In the genomic region with DNA sequence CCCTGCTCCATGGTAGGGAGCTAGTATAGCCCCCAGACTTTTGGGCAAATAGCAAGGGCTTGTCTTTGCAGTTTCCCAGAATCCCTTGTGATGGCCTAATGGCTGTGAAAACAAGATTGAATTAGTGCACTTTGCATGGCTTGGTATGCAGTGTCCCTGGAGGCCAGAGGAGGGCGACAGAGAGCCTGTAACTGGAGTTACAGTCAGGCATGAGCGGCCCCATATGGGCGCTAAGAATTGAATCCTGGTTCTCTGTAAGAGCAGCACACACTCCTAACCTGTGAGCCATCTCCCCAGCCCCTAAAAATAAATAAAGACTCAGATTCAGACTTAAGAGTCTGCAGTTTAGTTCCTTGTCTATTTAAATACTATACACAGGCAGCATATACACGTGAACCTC, we compare ENCODE assay signal across 8 mouse cellular contexts. TPM values are rescaled to one million over a fixed set of nuclear protein-coding genes. Genes with fewer than 3 reads are reported as not detected.
DNase-seq lines count a peak whose midpoint lies in the region; ATAC-seq lines count a peak whose summit lies in the region.

No protein-coding gene starts in this region.

- DNase-seq in cerebellum, postnatal 14 days: peak; percentile 29 to 66
- DNase-seq in cerebellum, adult 11 months: no peak
- peak; percentile 46 for DNase-seq in left cerebral cortex, postnatal 4 days
- DNase-seq in left cerebral cortex, adult 11 months (ENCODE audit: low spot score): no peak
- DNase-seq in adipocyte (ENCODE audit: low spot score): peak; percentile 17
- peak; percentile 70 for DNase-seq in kidney, postnatal 10 days
- DNase-seq in ovary, postnatal 14 days (ENCODE audit: low spot score): no peak

- intact Hi-C loops in left cerebral cortex, postnatal 4 days (cut with DNase I): no loop called here

- ATAC-seq in neutrophil, adult 5-6 weeks (ENCODE audit: extremely low read depth, insufficient number of reproducible peaks, low FRiP score, poor library complexity, severe bottlenecking): peak; percentile 84

RNA-seq across cellular contexts. Expression of a gene that starts 5.5 kb away (rescaled TPM):
- 1 to 10 TPM; 2.3 to 2.6 TPM for total RNA-seq in left cerebral cortex, postnatal 4 days (2021)
- total RNA-seq in neutrophil, adult 5-6 weeks (2017): 0.12 TPM in 1 of 2 replicates, not detected in the other

RNA-seq across cellular contexts. Expression of a gene that starts 6.2 kb away (rescaled TPM):
- total RNA-seq in left cerebral cortex, postnatal 4 days (2021): 10 to 100 TPM; 56.1 to 63.3 TPM
- total RNA-seq in neutrophil, adult 5-6 weeks (2017): 21.1 and 21.7 TPM in 2 replicates

RNA-seq across cellular contexts. Expression of a gene that starts 23.7 kb away (rescaled TPM):
- 10 to 100 TPM; 59.2 to 60.1 TPM for total RNA-seq in left cerebral cortex, postnatal 4 days (2021)
- total RNA-seq in neutrophil, adult 5-6 weeks (2017): 6.1 and 6.4 TPM in 2 replicates

RNA-seq across cellular contexts. Expression of a gene that starts 42.3 kb away (rescaled TPM):
- total RNA-seq in left cerebral cortex, postnatal 4 days (2021): under 1 TPM; 0.38 to 0.66 TPM
- not detected in 2 replicates for total RNA-seq in neutrophil, adult 5-6 weeks (2017)

Comparison
In these comparisons a context has a peak if more than half of its experiments do, and no peak if none do; other contexts are left out.
1. DNase-seq: peak in cerebellum, postnatal 14 days (2 of 2), left cerebral cortex, postnatal 4 days (single experiment), adipocyte (single experiment) and kidney, postnatal 10 days (single experiment); none in cerebellum, adult 11 months (single experiment), left cerebral cortex, adult 11 months (single experiment) and ovary, postnatal 14 days (single experiment).